8 mouse cellular contexts compared by ENCODE assay signal in genomic region chr19:5940173-5940572, GRCm38 (mm10). TPM values are rescaled to one million over a fixed set of nuclear protein-coding genes. Genes with fewer than 3 reads are reported as not detected.
A peak's percentile ranks its signal among the peaks of the same experiment; 100 is the strongest.
DNase-seq lines count a peak whose midpoint lies in the region; ATAC-seq and TF ChIP-seq lines count a peak whose summit lies in the region.

No protein-coding gene starts in this region.

- in situ Hi-C loops in Patski (cut with MboI; ENCODE audit: low pct_unique_long_range_greater_than_20kb): no loop called here

- POLR2A ChIA-PET in Patski (lab: Charles Lee): interaction anchor here (1.0 kb wide), 1 partner anchor 11 kb away, joined by 3 read pairs; no protein-coding TSS in a partner anchor

- H3K4me3 ChIP-seq in hindbrain, embryonic 14.5 days (replicated peaks; ENCODE audit: low read length): no peak overlapping the region
- no peak overlapping the region for H3K4me3 ChIP-seq in hindbrain, embryonic 11.5 days (ENCODE audit: low read depth, low read length)
- H3K4me3 ChIP-seq in hindbrain, embryonic 16.5 days (ENCODE audit: low read length): no peak overlapping the region

- H3K36me3 ChIP-seq in hindbrain, embryonic 14.5 days (replicated peaks; ENCODE audit: control insufficient read depth, insufficient read depth): no peaks in the 10 kb centered on the region
- H3K36me3 ChIP-seq in hindbrain, embryonic 11.5 days (ENCODE audit: control insufficient read depth, insufficient read depth, low read length): no peaks in the 10 kb centered on the region
- no peaks in the 10 kb centered on the region for H3K36me3 ChIP-seq in hindbrain, embryonic 16.5 days (ENCODE audit: control insufficient read depth, insufficient read depth, low read length)

- WGBS in hindbrain, embryonic 14.5 days: 42% methylated on average over 4 of the region's 4 CpGs
- 84% methylated on average over 4 of the region's 4 CpGs for WGBS in hindbrain, embryonic 11.5 days
- 54% methylated on average over 4 of the region's 4 CpGs for WGBS in hindbrain, embryonic 16.5 days

- no peaks in the 10 kb centered on the region for H3K27me3 ChIP-seq in hindbrain, embryonic 14.5 days (ENCODE audit: control insufficient read depth, insufficient read depth, low read length)
- no peaks in the 10 kb centered on the region for H3K27me3 ChIP-seq in hindbrain, embryonic 11.5 days (ENCODE audit: control insufficient read depth, insufficient read depth, low read length)
- no peaks in the 10 kb centered on the region for H3K27me3 ChIP-seq in Patski
- no peaks in the 10 kb centered on the region for H3K27me3 ChIP-seq in hindbrain, embryonic 16.5 days (replicated peaks; ENCODE audit: control insufficient read depth, insufficient read depth, low read length)

- H3K9ac ChIP-seq in hindbrain, embryonic 14.5 days: no peak overlapping the region
- no peak overlapping the region for H3K9ac ChIP-seq in hindbrain, embryonic 11.5 days (ENCODE audit: low read depth, low read length)
- H3K9ac ChIP-seq in hindbrain, embryonic 16.5 days (ENCODE audit: low read depth, low read length): no peak overlapping the region

- peak overlapping the region; percentile 38; the same call in 1 of the 2 replicates for H3K27ac ChIP-seq in hindbrain, embryonic 14.5 days
- H3K27ac ChIP-seq in hindbrain, embryonic 11.5 days (ENCODE audit: low read depth, low read length): no peak overlapping the region
- H3K27ac ChIP-seq in hindbrain, embryonic 16.5 days (ENCODE audit: low read depth, low read length): peak overlapping the region; percentile 67

- CTCF ChIA-PET in Patski (lab: Charles Lee): interaction anchor here (0.7 to 1.0 kb wide), 3 partner anchors 10 to 16 kb away, joined by 3 to 4 read pairs (median 4); no protein-coding TSS in a partner anchor

- H3K9me3 ChIP-seq in hindbrain, embryonic 14.5 days (ENCODE audit: control insufficient read depth, low read length): no peaks in the 10 kb centered on the region
- no peaks in the 10 kb centered on the region for H3K9me3 ChIP-seq in hindbrain, embryonic 11.5 days (ENCODE audit: control insufficient read depth, low read length)
- H3K9me3 ChIP-seq in hindbrain, embryonic 16.5 days (ENCODE audit: control insufficient read depth, low read length): no peaks in the 10 kb centered on the region

- ATAC-seq in hindbrain, embryonic 14.5 days (ENCODE audit: low FRiP score): no peak
- ATAC-seq in hindbrain, embryonic 11.5 days (ENCODE audit: low FRiP score): no peak
- peak; percentile 18 for ATAC-seq in Patski
- ATAC-seq in hindbrain, embryonic 16.5 days: peak; percentile 61

- H3K4me1 ChIP-seq in hindbrain, embryonic 14.5 days (replicated peaks; ENCODE audit: control insufficient read depth, insufficient read depth, low read length): peaks cover 9% of the 10 kb centered on the region; the same call in 1 of the 2 replicates
- H3K4me1 ChIP-seq in hindbrain, embryonic 11.5 days (replicated peaks; ENCODE audit: control insufficient read depth, insufficient read depth, low read length): peaks cover 4% of the 10 kb centered on the region; the same call in 1 of the 2 replicates
- H3K4me1 ChIP-seq in hindbrain, embryonic 16.5 days (ENCODE audit: control insufficient read depth, insufficient read depth, low read depth, low read length): peaks cover 19% of the 10 kb centered on the region

- peak; percentile 56 for DNase-seq in hindbrain, embryonic 14.5 days (ENCODE audit: low spot score)
- DNase-seq in hindbrain, embryonic 11.5 days (ENCODE audit: low spot score): no peak
- DNase-seq in Patski (ENCODE audit: low read depth, low spot score): no peak
- DNase-seq in fibroblast of lung, adult 2 months (ENCODE audit: low read depth): peak; percentile 94
- peak; percentile 83 for DNase-seq in lung, postnatal 14 days
- DNase-seq in spleen, postnatal 4 days (ENCODE audit: low spot score in 2 of 2): no peak
- no peak for DNase-seq in retina, postnatal 1 day

- H3K4me2 ChIP-seq in hindbrain, embryonic 14.5 days (replicated peaks): no peak overlapping the region
- no peak overlapping the region for H3K4me2 ChIP-seq in hindbrain, embryonic 11.5 days (replicated peaks; ENCODE audit: low read depth, low read length)
- H3K4me2 ChIP-seq in hindbrain, embryonic 16.5 days (ENCODE audit: low read length): no peak overlapping the region

- no peak for TF ChIP-seq CTCF in Patski (IDR thresholded peaks at IDR 0.05)

RNA-seq across cellular contexts. Expression of gene Cdc42ep2, which starts 15.6 kb away (rescaled TPM):
- polyA plus RNA-seq in hindbrain, embryonic 14.5 days (2014; fragmentation: Nextera tagmentation; extraction: Ambion mirVana): 16.9 and 18.5 TPM in 2 replicates
- polyA plus RNA-seq in hindbrain, embryonic 11.5 days (2014; fragmentation: Nextera tagmentation; extraction: Ambion mirVana): 3.4 TPM in 2 replicates
- 6.5 TPM for polyA plus RNA-seq in Patski (2021)
- 22.2 and 23.4 TPM in 2 replicates for polyA plus RNA-seq in hindbrain, embryonic 16.5 days (2015; fragmentation: Nextera tagmentation; extraction: Ambion mirVana)

RNA-seq across cellular contexts. Expression of gene Pola2, which starts 23.8 kb away (rescaled TPM):
- 22.2 and 24.2 TPM in 2 replicates for polyA plus RNA-seq in hindbrain, embryonic 14.5 days (2014; fragmentation: Nextera tagmentation; extraction: Ambion mirVana)
- polyA plus RNA-seq in hindbrain, embryonic 11.5 days (2014; fragmentation: Nextera tagmentation; extraction: Ambion mirVana): 67.7 and 68.3 TPM in 2 replicates
- polyA plus RNA-seq in Patski (2021): 24.0 TPM
- 22.4 and 26.6 TPM in 2 replicates for polyA plus RNA-seq in hindbrain, embryonic 16.5 days (2015; fragmentation: Nextera tagmentation; extraction: Ambion mirVana)

RNA-seq across cellular contexts. Expression of gene Dpf2, which starts 27.4 kb away (rescaled TPM):
- 88.2 and 94.7 TPM in 2 replicates for polyA plus RNA-seq in hindbrain, embryonic 14.5 days (2014; fragmentation: Nextera tagmentation; extraction: Ambion mirVana)
- 154 and 171 TPM in 2 replicates for polyA plus RNA-seq in hindbrain, embryonic 11.5 days (2014; fragmentation: Nextera tagmentation; extraction: Ambion mirVana)
- polyA plus RNA-seq in Patski (2021): 94.5 TPM
- polyA plus RNA-seq in hindbrain, embryonic 16.5 days (2015; fragmentation: Nextera tagmentation; extraction: Ambion mirVana): 94.0 and 117 TPM in 2 replicates

RNA-seq across cellular contexts. Expression of gene Slc22a20, which starts 45.8 kb away (rescaled TPM):
- not detected in 2 replicates for polyA plus RNA-seq in hindbrain, embryonic 14.5 days (2014; fragmentation: Nextera tagmentation; extraction: Ambion mirVana)
- not detected in 2 replicates for polyA plus RNA-seq in hindbrain, embryonic 11.5 days (2014; fragmentation: Nextera tagmentation; extraction: Ambion mirVana)
- not detected for polyA plus RNA-seq in Patski (2021)
- polyA plus RNA-seq in hindbrain, embryonic 16.5 days (2015; fragmentation: Nextera tagmentation; extraction: Ambion mirVana): not detected in 2 replicates

RNA-seq across cellular contexts. Expression of gene Tigd3, which starts 46.2 kb away (rescaled TPM):
- polyA plus RNA-seq in hindbrain, embryonic 14.5 days (2014; fragmentation: Nextera tagmentation; extraction: Ambion mirVana): 6.1 and 9.4 TPM in 2 replicates
- polyA plus RNA-seq in hindbrain, embryonic 11.5 days (2014; fragmentation: Nextera tagmentation; extraction: Ambion mirVana): 7.0 and 7.5 TPM in 2 replicates
- 1.2 TPM for polyA plus RNA-seq in Patski (2021)
- polyA plus RNA-seq in hindbrain, embryonic 16.5 days (2015; fragmentation: Nextera tagmentation; extraction: Ambion mirVana): 10.0 and 10.2 TPM in 2 replicates

Comparison
In these comparisons a context has a peak if more than half of its experiments do, and no peak if none do; other contexts are left out.
1. ATAC-seq: peak in Patski (single experiment) and hindbrain, embryonic 16.5 days (single experiment); none in hindbrain, embryonic 14.5 days (single experiment) and hindbrain, embryonic 11.5 days (single experiment).
2. DNase-seq: peak in hindbrain, embryonic 14.5 days (single experiment), fibroblast of lung, adult 2 months (single experiment) and lung, postnatal 14 days (single experiment); none in hindbrain, embryonic 11.5 days (single experiment), Patski (single experiment), spleen, postnatal 4 days (0 of 2) and retina, postnatal 1 day (single experiment).